Mouse (Mus musculus) liver, postnatal 0 days (tissue): ENCODE results near the gene Grem2. TPM values are rescaled to one million over a fixed set of nuclear protein-coding genes. Genes with fewer than 3 reads are reported as not detected.
A peak's percentile ranks its signal among the peaks of the same experiment; 100 is the strongest.

ENCODE experiments used
- ATAC-seq: fragments of 200-750 bp; cut with Nextera tagmentation; 2 replicates; pipeline ENCODE4 v1.8.0; 2017; ENCODE audit warnings: mild to moderate bottlenecking, moderate library complexity
- DNase-seq: peaks from one replicate; pipeline ENCODE4 v3.0.0-alpha.2; 2016
- H3K27ac ChIP-seq: fragments of 300-500 bp; sonication (generic); 2 replicates; pipeline ENCODE4 v1.5.1; 2014; ENCODE audit warnings: antibody characterized with exemption, moderate library complexity, mild to moderate bottlenecking, low read depth
- H3K27me3 ChIP-seq: fragments of 300-500 bp; sonication (generic); 2 replicates; pipeline ENCODE4 v1.6.1; 2014; ENCODE audit warnings: low read length, control low read depth, mixed read lengths; ENCODE audit not compliant: insufficient read depth
- H3K36me3 ChIP-seq: fragments of 300-500 bp; sonication (generic); replicated peaks from 2 replicates; pipeline ENCODE4 v1.6.1; 2014; ENCODE audit warnings: mild to moderate bottlenecking, control low read depth, low read length, moderate library complexity, mixed read lengths; ENCODE audit not compliant: insufficient read depth
- H3K4me1 ChIP-seq: fragments of 300-500 bp; sonication (generic); 2 replicates; pipeline ENCODE4 v1.6.1; 2014; ENCODE audit warnings: antibody characterized with exemption, mild to moderate bottlenecking, control low read depth; ENCODE audit not compliant: insufficient read depth
- H3K4me2 ChIP-seq: fragments of 300-500 bp; sonication (generic); 2 replicates; pipeline ENCODE4 v1.6.1; 2014; ENCODE audit warnings: low read depth, mild to moderate bottlenecking, low read length, moderate library complexity, mixed read lengths
- H3K4me3 ChIP-seq: fragments of 300-500 bp; sonication (generic); 2 replicates; pipeline ENCODE4 v1.5.1; 2014; ENCODE audit warnings: low read depth, low read length
- H3K9ac ChIP-seq: fragments of 300-500 bp; sonication (generic); replicated peaks from 2 replicates; pipeline ENCODE4 v1.6.1; 2014; ENCODE audit warnings: mild to moderate bottlenecking, moderate library complexity
- H3K9me3 ChIP-seq: fragments of 300-500 bp; sonication (generic); 2 replicates; pipeline ENCODE4 v1.6.1; 2016; ENCODE audit warnings: mild to moderate bottlenecking, control low read depth, low read length, mixed read lengths
- CTCF ChIP-seq: sonication (generic); IDR thresholded peaks from 2 replicates; pipeline ENCODE4 v1.5.1; 2016; ENCODE audit warnings: antibody characterized with exemption, low read depth
- EP300 ChIP-seq: IDR thresholded peaks from 2 replicates; pipeline ENCODE4 v1.6.1; 2016; ENCODE audit warnings: antibody characterized with exemption, low read depth, mild to moderate bottlenecking
- WGBS: fragments of 180-500 bp; shearing (Covaris S2); extraction: QIAGEN DNeasy Blood & Tissue Kit; methylation state at CpG from one replicate; pipeline ENCODE4 v1.1.7; 2014; ENCODE audit not compliant: insufficient replicate concordance; 5-methylcytosine and 5-hydroxymethylcytosine counted together
- polyA plus RNA-seq: library from polyadenylated mRNA; unstranded; fragments of >200 nt; fragmentation: Nextera tagmentation; extraction: Ambion mirVana; gene quantifications from 2 replicates; pipeline ENCODE4 v1.2.1, GENCODE M21; 2015

The Grem2 gene
- 0.81 and 1.2 TPM in 2 replicates for polyA plus RNA-seq

DNA sequence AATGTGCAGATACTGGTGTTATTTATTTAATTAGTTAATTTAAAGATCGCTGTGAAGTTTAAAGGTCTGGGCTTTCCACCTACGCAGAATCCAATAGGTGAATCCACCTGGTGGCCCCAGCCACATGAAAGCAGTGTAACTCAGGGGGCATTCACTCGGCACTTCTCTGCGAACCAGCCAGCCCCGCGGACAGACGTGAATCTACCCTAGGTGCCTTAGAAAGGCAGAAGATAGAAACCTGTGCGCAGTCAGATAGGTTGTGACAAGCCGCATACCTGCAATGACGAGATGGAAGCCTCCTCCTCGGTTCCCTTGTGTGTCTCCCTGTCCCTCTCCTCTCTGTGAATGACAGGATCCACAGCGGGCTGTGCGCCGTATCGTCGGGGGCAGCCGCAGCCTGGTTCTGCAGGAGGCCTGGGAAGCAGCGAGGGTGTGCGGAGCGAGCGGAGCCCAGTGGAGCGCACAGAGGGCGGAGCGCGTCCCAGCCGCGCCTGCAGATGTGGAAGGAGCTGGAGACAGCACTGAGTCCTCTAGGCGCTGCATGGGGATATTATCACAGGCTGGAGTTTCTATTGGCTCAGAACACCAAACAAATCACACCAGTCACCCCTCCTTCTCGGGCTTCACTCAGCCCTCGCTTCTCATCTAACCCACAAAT, at the start of gene Grem2:
TSS of gene Grem2 (minus strand) at position 522 of the 658 bp plus-strand sequence.
- peak within 1 kb of the TSS; percentile 45 for H3K4me3 ChIP-seq
- 7% methylated on average over 30 of the region's 30 CpGs for WGBS
- H3K4me1 ChIP-seq: no peaks in the 10 kb centered on the region

DNA sequence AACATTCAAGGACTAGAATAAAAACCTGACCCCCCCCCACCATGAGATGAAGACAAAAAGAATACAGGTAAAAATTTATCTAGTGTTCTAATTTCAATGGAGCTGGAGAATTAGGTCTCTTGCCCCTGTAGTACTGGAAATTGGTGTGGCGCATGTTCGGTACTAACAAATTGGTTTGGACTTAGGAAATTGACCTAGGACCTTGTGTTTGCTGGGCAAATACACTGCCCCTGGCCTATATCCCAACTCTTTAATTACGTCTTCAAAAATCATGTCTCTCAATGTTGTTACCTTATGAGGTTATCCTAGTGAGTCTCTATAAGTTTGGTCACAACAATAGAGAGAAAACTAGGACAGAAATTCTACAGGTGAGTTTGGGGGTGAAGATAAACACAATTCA, 38.2 kb upstream of the Grem2 start:
- no peak for TF ChIP-seq EP300
- TF ChIP-seq CTCF: no peak
- DNase-seq (no peak), ATAC-seq (peak; percentile 83)
- Histone ChIP-seq H3K9me3 (no peaks in the 10 kb centered on the region), H3K36me3 (no peaks in the 10 kb centered on the region), H3K9ac (no peak overlapping the region), H3K27me3 (no peaks in the 10 kb centered on the region), H3K27ac (no peak overlapping the region), H3K4me3 (no peak overlapping the region), H3K4me1 (no peaks in the 10 kb centered on the region), H3K4me2 (no peak overlapping the region)
- 76% methylated on average over 3 of the region's 3 CpGs for WGBS

More for the DNA sequence above, at the start of gene Grem2:
- Histone ChIP-seq H3K27me3 (no peaks in the 10 kb centered on the region), H3K4me2 (peak within 1 kb of the TSS; percentile 57), H3K36me3 (no peaks in the 10 kb centered on the region), H3K9ac (peak within 1 kb of the TSS; percentile 56), H3K27ac (peak within 1 kb of the TSS; percentile 77), H3K9me3 (no peaks in the 10 kb centered on the region)
- TF ChIP-seq EP300: no peak; the same call in 1 of the 2 replicates
- TF ChIP-seq CTCF: no peak
- ATAC-seq (peak; percentile 89), DNase-seq (peak; percentile 58)

DNA sequence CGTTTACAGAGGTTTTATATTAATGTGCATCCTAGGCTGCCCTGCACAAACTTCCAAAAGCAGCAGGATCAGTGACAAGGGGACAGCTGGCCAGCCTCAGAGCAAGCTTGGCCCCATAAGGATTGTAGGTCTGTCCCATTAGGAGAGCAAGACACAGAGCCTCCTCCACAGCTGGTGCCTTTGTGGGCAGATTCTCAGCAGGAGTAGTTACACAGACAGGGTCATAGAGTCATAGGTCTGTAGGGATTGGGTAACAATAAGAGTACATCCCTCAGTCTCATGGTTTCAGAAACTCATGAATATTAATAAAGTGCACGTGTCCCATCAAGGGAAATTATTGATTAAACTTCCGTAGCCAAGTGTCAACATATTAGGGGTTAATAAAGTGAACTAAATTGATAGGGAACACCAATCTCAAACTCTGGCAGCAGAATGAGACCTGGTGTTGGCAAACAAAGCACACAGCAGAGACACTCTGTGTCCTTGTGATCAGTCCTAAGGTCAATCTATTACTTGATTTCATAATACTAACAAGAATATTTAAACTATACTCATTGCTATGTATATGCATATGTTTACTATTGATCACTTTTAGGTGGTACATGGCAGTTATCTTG, 9.5 kb upstream of the Grem2 start:
- no peak for DNase-seq
- peak; percentile 84 for ATAC-seq
- WGBS: 44% methylated on average over 3 of the region's 3 CpGs

DNA sequence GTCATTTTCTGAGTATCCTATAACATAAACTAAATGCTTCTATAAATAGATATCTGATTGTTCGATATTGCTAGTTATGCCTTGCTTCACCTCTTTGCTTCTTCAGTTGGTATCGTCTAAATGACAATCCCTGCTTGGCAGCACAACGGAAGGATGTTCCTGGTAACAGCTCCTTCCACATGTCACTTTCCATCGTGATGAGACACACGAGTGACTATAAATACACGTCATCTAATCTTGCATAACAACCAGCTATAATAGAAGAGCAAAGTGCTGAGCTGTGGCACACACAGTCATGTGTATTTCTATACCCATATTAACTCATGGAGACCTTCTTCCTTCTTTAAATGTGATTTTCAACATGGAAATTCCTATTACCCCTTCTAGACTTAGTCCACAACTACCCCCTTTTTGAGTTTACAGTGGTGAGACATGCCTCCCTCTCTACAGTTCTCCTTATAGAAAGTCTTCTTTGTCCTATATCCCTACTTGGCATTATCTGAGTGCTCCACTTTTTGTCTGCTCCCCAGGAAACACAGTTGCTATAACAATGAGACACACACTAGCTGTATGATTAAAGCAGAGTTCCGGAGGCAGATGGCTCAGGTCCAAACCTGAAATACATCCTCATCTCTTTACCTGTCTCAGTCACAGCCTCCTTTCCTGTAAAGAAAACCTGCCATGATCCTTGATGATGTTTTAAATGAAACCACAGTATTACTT, 8.0 kb upstream of the Grem2 start:
- Histone ChIP-seq H3K4me1 (no peaks in the 10 kb centered on the region), H3K36me3 (no peaks in the 10 kb centered on the region), H3K4me3 (no peak overlapping the region), H3K27ac (no peak overlapping the region), H3K9ac (no peak overlapping the region), H3K9me3 (no peaks in the 10 kb centered on the region), H3K4me2 (no peak overlapping the region), H3K27me3 (no peaks in the 10 kb centered on the region)
- WGBS: 74% methylated on average over 7 of the region's 7 CpGs
- TF ChIP-seq EP300 (no peak), CTCF (no peak)
- DNase-seq (no peak), ATAC-seq (no peak)

More for the DNA sequence above, 9.5 kb upstream of the Grem2 start:
- Histone ChIP-seq H3K9me3 (no peaks in the 10 kb centered on the region), H3K4me1 (no peaks in the 10 kb centered on the region), H3K9ac (no peak overlapping the region), H3K36me3 (no peaks in the 10 kb centered on the region), H3K4me2 (no peak overlapping the region), H3K27me3 (no peaks in the 10 kb centered on the region), H3K27ac (no peak overlapping the region), H3K4me3 (no peak overlapping the region)
- TF ChIP-seq CTCF: no peak
- no peak; the same call in 1 of the 2 replicates for TF ChIP-seq EP300

DNA sequence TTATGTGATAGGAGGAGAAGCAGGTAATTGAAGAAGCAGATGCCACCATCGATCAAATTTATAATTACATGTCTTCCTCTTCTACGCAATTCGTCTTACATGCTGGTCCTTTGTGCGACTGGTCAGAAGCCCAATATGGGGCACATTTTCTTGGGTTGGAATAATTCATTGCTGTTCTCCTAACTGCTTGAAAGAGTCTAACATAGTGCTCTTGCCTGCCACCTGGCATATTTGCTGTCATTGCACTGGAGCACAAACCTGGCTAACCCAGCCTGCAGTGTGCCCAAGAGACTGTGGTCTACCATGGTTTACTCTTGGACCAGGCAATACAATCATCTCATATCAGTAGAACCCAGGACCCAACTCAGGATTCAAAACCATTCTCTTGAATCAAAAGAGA, 2.7 kb downstream of the Grem2 start:
- TF ChIP-seq EP300: no peak
- TF ChIP-seq CTCF: peak; percentile 30
- no peak overlapping the region for H3K4me3 ChIP-seq
- no peaks in the 10 kb centered on the region for H3K9me3 ChIP-seq
- ATAC-seq (no peak), DNase-seq (no peak)
- H3K27ac ChIP-seq: no peak overlapping the region
- H3K36me3 ChIP-seq: no peaks in the 10 kb centered on the region
- no peak overlapping the region for H3K9ac ChIP-seq
- H3K4me1 ChIP-seq: no peaks in the 10 kb centered on the region
- WGBS: 84% methylated on average over 4 of the region's 4 CpGs
- H3K4me2 ChIP-seq: peak overlapping the region; percentile 57
- H3K27me3 ChIP-seq: no peaks in the 10 kb centered on the region

DNA sequence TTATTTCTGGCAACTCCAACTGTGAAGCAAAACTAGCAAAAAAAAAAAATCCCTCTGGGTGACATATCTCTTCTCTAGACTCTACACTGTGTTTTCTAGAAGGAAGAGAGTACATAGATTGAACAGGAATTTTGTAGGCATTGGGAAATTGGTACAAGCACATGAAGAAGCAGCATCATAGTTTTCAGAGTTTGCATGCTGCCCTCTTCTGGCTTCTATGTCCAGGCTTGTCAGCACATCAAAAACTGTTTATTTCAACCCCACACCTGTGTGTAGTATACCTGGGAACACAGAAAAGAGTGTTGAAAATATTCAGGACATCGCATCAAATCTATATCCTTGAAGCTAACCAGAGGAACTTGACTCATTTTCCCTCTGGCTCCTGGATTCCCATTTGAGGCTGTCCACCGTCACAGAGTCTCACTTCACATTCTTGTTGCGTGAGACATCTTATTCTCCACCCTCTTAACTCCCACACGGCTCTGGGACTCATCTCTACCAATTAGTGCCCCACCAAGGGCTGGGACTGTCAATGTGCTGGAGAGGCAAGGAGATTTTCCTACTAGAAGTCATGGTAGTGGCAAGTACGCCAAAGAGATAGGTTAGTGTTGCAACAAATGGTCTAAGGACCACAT, 3.3 kb downstream of the Grem2 start:
- WGBS: 72% methylated on average over 5 of the region's 5 CpGs
- TF ChIP-seq EP300: no peak
- TF ChIP-seq CTCF: peak; percentile 42
- Histone ChIP-seq H3K9ac (no peak overlapping the region), H3K9me3 (no peaks in the 10 kb centered on the region), H3K4me2 (no peak overlapping the region), H3K27me3 (no peaks in the 10 kb centered on the region), H3K4me3 (no peak overlapping the region), H3K4me1 (no peaks in the 10 kb centered on the region), H3K36me3 (no peaks in the 10 kb centered on the region), H3K27ac (no peak overlapping the region)
- ATAC-seq (no peak), DNase-seq (no peak)
